Mouse (Mus musculus): ENCODE measurements at regions not wholly inside any gene's neighbourhood (a gene's known extent, or its start where the extent isn't known, plus 50 kb on each side); places are given as distances from the start of the nearest gene placed in this dataset.

DNA sequence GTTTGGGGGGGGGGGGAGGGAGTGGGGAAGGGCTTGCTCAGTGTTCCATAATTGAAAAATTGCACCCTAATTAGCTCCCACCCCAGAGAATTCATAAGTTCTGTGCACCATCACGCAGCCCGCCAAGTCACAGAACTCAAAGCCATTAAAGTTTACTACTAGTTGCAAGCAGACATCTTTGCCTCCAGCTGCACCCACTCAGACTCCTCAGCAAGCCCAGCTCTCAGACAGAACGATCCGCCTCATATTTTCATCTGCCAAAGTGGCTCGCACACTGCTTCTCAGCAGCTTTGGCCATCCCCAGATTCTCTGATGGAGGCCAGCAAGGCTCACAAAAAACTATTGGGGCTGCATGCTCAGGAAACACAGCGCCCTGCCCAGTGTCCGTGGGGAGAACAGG is 224.4 kb downstream of the Rplp1 start:
- TF ChIP-seq EP300 (optimal IDR thresholded peaks at IDR 0.05) (no peak), CTCF (IDR thresholded peaks at IDR 0.05; ENCODE audit: low read depth) (no peak)

Measured in stomach, postnatal 0 days (tissue).